Comparison of ENCODE assay signal across 15 mouse cellular contexts in the genomic region with DNA sequence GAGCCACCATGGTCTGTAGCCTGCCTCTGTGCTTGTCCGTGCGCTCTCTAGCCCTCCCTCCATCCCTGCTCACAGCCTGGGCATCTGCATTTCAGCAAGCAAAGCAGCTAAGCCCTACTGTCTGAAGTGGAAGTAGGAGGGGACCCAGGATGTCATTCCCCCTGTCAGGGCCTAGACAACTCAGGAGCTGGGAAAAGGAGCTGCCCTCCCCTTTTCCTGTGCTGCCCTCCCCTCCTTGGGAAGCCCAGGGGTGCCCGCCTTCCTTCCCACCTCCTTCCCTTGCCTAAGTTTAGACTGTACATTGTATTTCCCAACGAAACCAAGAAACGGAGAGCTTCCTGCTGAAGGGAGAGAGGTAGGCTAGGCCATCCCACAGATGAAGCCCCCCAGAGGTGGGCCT. TPM values are rescaled to one million over a fixed set of nuclear protein-coding genes. Genes with fewer than 3 reads are reported as not detected.
DNase-seq lines count a peak whose midpoint lies in the region; ATAC-seq lines count a peak whose summit lies in the region.
"Had no signal": no experiment of that assay in that cellular context is flagged by ENCODE, and none has a peak within 500 bp of the region (broad histone marks: within the 10 kb centered on the region; RNA-seq: fewer than 3 reads in every experiment).

No protein-coding gene starts in this region.

- H3K4me2 ChIP-seq in heart, embryonic 12.5 days, result no peak overlapping the region
- H3K4me2 ChIP-seq in lung, embryonic 16.5 days (ENCODE audit: low read depth, low read length), result no peak overlapping the region
- H3K4me2 ChIP-seq in liver, embryonic 12.5 days, result no peak overlapping the region
- H3K4me2 ChIP-seq: embryonic facial prominence, embryonic 13.5 days; hindbrain, embryonic 14.5 days; neural tube, embryonic 12.5 days had no signal

- peak overlapping the region; percentile 24 for H3K27ac ChIP-seq in heart, embryonic 12.5 days (ENCODE audit: poor library complexity, severe bottlenecking)
- peak overlapping the region; percentile 41 for H3K27ac ChIP-seq in lung, embryonic 16.5 days (ENCODE audit: low read length)
- H3K27ac ChIP-seq in liver, embryonic 12.5 days, result no peak overlapping the region; the same call in 1 of the 2 replicates
- H3K27ac ChIP-seq: hindbrain, embryonic 14.5 days; layer of hippocampus, adult 2 months; neural tube, embryonic 12.5 days had no signal

- peaks cover 7% of the 10 kb centered on the region; the same call in 1 of the 2 replicates for H3K9me3 ChIP-seq in heart, embryonic 12.5 days (replicated peaks)
- no peaks in the 10 kb centered on the region for H3K9me3 ChIP-seq in lung, embryonic 16.5 days (ENCODE audit: control insufficient read depth, low read length)
- H3K9me3 ChIP-seq in liver, embryonic 12.5 days (replicated peaks), result no peaks in the 10 kb centered on the region
- H3K9me3 ChIP-seq: embryonic facial prominence, embryonic 13.5 days; neural tube, embryonic 12.5 days had no signal

- H3K4me3 ChIP-seq in heart, embryonic 12.5 days, result no peak overlapping the region
- no peak overlapping the region for H3K4me3 ChIP-seq in lung, embryonic 16.5 days (ENCODE audit: low read length)
- no peak overlapping the region for H3K4me3 ChIP-seq in liver, embryonic 12.5 days
- H3K4me3 ChIP-seq: embryonic facial prominence, embryonic 13.5 days; layer of hippocampus, adult 2 months; neural tube, embryonic 12.5 days had no signal

- no peak for DNase-seq in heart, adult 9 months (ENCODE audit: low spot score in 2 of 2)
- DNase-seq in lung, adult 18-20 months, result no peak
- DNase-seq in kidney, postnatal 10 days, result peak; percentile 62
- DNase-seq in left cerebral cortex, adult 8-10 months (ENCODE audit: low spot score in 2 of 2), result no peak
- no peak for DNase-seq in cerebellum, adult 18-20 months
- DNase-seq: cerebellum, postnatal 10 days; retina, postnatal 1 day had no signal

- H3K36me3 ChIP-seq in heart, embryonic 12.5 days, result peaks cover 41% of the 10 kb centered on the region
- H3K36me3 ChIP-seq in lung, embryonic 16.5 days (ENCODE audit: control insufficient read depth, insufficient read depth, low read length), result peaks cover 20% of the 10 kb centered on the region
- peaks cover 41% of the 10 kb centered on the region for H3K36me3 ChIP-seq in liver, embryonic 12.5 days

- WGBS in heart, embryonic 12.5 days, result 67% methylated on average over 5 of the region's 5 CpGs
- 59% methylated on average over 5 of the region's 5 CpGs for WGBS in lung, embryonic 16.5 days
- whole genome bisulfite sequencing in liver, embryonic 12.5 days (ENCODE audit: insufficient replicate concordance), result 64% methylated on average over 5 of the region's 5 CpGs

- ATAC-seq in heart, embryonic 12.5 days (ENCODE audit: insufficient number of reproducible peaks, low FRiP score), result no peak
- ATAC-seq in lung, embryonic 16.5 days (ENCODE audit: low read depth), result no peak
- peak; percentile 31; the same call in 1 of the 2 replicates for ATAC-seq in liver, embryonic 12.5 days
- ATAC-seq: midbrain, embryonic 16.5 days had no signal

- H3K4me1 ChIP-seq in heart, embryonic 12.5 days (replicated peaks), result peaks cover 14% of the 10 kb centered on the region
- peaks cover 14% of the 10 kb centered on the region for H3K4me1 ChIP-seq in lung, embryonic 16.5 days (replicated peaks; ENCODE audit: control insufficient read depth, insufficient read depth, low read length)
- H3K4me1 ChIP-seq in liver, embryonic 12.5 days, result peaks cover 6% of the 10 kb centered on the region
- H3K4me1 ChIP-seq: embryonic facial prominence, embryonic 13.5 days; neural tube, embryonic 12.5 days had no signal

- no peak overlapping the region for H3K9ac ChIP-seq in heart, embryonic 12.5 days
- H3K9ac ChIP-seq in lung, embryonic 16.5 days (ENCODE audit: low read length), result no peak overlapping the region
- H3K9ac ChIP-seq in liver, embryonic 12.5 days, result no peak overlapping the region
- H3K9ac ChIP-seq: embryonic facial prominence, embryonic 13.5 days; hindbrain, embryonic 14.5 days; neural tube, embryonic 12.5 days had no signal

- no peaks in the 10 kb centered on the region for H3K27me3 ChIP-seq in heart, embryonic 12.5 days (replicated peaks)
- no peaks in the 10 kb centered on the region for H3K27me3 ChIP-seq in lung, embryonic 16.5 days (ENCODE audit: control insufficient read depth, insufficient read depth, low read depth, low read length)
- 0 out of 2 replicates have a peak, but pooled peaks cover 6% of the 10 kb centered on the region for H3K27me3 ChIP-seq in liver, embryonic 12.5 days (replicated peaks)
- H3K27me3 ChIP-seq: embryonic facial prominence, embryonic 13.5 days; neural tube, embryonic 12.5 days had no signal

RNA-seq across cellular contexts. Expression of gene Eva1b, which starts 6.5 kb away (rescaled TPM):
- 30.6 and 31.2 TPM in 2 replicates for polyA plus RNA-seq in heart, embryonic 12.5 days (2016; fragmentation: Nextera tagmentation; extraction: Ambion mirVana)
- polyA plus RNA-seq in lung, embryonic 16.5 days (2015; fragmentation: Nextera tagmentation; extraction: Ambion mirVana), result 98.0 and 108 TPM in 2 replicates
- polyA plus RNA-seq in liver, embryonic 12.5 days (2016; fragmentation: Nextera tagmentation; extraction: Ambion mirVana), result 19.3 and 19.5 TPM in 2 replicates
- 1 to 10 TPM; 2.4 to 5.6 (median 3.1) TPM for total RNA-seq in left cerebral cortex, adult 8-10 months (2022)

RNA-seq across cellular contexts. Expression of gene Sh3d21, which starts 22.3 kb away (rescaled TPM):
- 2.7 and 3.6 TPM in 2 replicates for polyA plus RNA-seq in heart, embryonic 12.5 days (2016; fragmentation: Nextera tagmentation; extraction: Ambion mirVana)
- polyA plus RNA-seq in lung, embryonic 16.5 days (2015; fragmentation: Nextera tagmentation; extraction: Ambion mirVana), result 9.2 and 12.3 TPM in 2 replicates
- polyA plus RNA-seq in liver, embryonic 12.5 days (2016; fragmentation: Nextera tagmentation; extraction: Ambion mirVana), result 1.3 and 1.6 TPM in 2 replicates
- 1 to 10 TPM in 1 of 4 experiments, under 1 TPM in 3; 0.63 to 1.4 (median 0.85) TPM for total RNA-seq in left cerebral cortex, adult 8-10 months (2022)

RNA-seq across cellular contexts. Expression of gene Stk40, which starts 37.3 kb away (rescaled TPM):
- polyA plus RNA-seq in heart, embryonic 12.5 days (2016; fragmentation: Nextera tagmentation; extraction: Ambion mirVana), result 35.0 and 35.2 TPM in 2 replicates
- polyA plus RNA-seq in lung, embryonic 16.5 days (2015; fragmentation: Nextera tagmentation; extraction: Ambion mirVana), result 37.7 and 40.3 TPM in 2 replicates
- 22.4 and 23.0 TPM in 2 replicates for polyA plus RNA-seq in liver, embryonic 12.5 days (2016; fragmentation: Nextera tagmentation; extraction: Ambion mirVana)
- total RNA-seq in left cerebral cortex, adult 8-10 months (2022), result 10 to 100 TPM; 28.8 to 37.6 (median 33.8) TPM

RNA-seq across cellular contexts. Expression of gene Lsm10, which starts 44.6 kb away (rescaled TPM):
- polyA plus RNA-seq in heart, embryonic 12.5 days (2016; fragmentation: Nextera tagmentation; extraction: Ambion mirVana), result 36.3 and 41.2 TPM in 2 replicates
- 57.2 and 57.7 TPM in 2 replicates for polyA plus RNA-seq in lung, embryonic 16.5 days (2015; fragmentation: Nextera tagmentation; extraction: Ambion mirVana)
- 34.5 and 36.7 TPM in 2 replicates for polyA plus RNA-seq in liver, embryonic 12.5 days (2016; fragmentation: Nextera tagmentation; extraction: Ambion mirVana)
- total RNA-seq in left cerebral cortex, adult 8-10 months (2022), result 10 to 100 TPM; 14.5 to 18.7 (median 15.5) TPM
